Mouse (Mus musculus) bone marrow, adult 2 months (tissue): Measurements from ENCODE around the gene Ube2v1.

ENCODE experiments used
- CTCF ChIP-seq: fragments of 200-500 bp; IDR thresholded peaks from 2 replicates; pipeline ENCODE4 v1.5.1; 2011; ENCODE audit warnings: low read length, control low read depth; ENCODE audit not compliant: control insufficient read depth, insufficient read depth
- POLR2A ChIP-seq: fragments of 200-500 bp; IDR thresholded peaks from 2 replicates; pipeline ENCODE4 v1.6.1; 2011; ENCODE audit warnings: low read depth, mild to moderate bottlenecking, control low read depth, low read length, borderline replicate concordance; ENCODE audit not compliant: control insufficient read depth

DNA sequence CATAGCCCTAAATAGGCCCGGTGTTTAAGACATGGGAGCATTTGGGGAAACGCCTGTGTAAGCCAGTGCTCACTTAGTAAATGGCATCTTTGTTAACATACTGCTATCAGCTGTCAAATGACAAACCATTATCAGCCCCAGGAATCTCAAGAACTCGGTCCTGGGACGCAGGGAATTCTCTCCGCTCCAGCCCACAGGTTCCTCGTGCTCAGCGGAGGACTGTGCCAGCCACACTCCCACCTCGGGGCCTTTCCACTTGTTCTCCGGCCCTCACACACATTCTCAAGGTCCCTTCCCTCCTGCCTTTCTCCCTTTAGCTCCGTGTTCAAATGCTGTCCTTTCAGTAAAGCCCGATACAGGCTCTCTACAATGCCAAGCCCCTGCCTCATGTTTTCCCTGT, 26.8 kb upstream of the Ube2v1 start:
- TF ChIP-seq POLR2A (no peak), CTCF (no peak)
